Mouse (Mus musculus): ENCODE data around the gene Mindy4b-ps. TPM values are rescaled to one million over a fixed set of nuclear protein-coding genes. Genes with fewer than 3 reads are reported as not detected.

Mindy4b-ps gene
- polyA plus RNA-seq, 1 experiment, result not detected

GRCm38 (mm10) chr3:58828366-58829153, 6.4 kb upstream of the Mindy4b-ps start:
- no peak for TF ChIP-seq CTCF (IDR thresholded peaks at IDR 0.05; ENCODE audit: control insufficient read depth, insufficient read depth, low read length)
- no peak for TF ChIP-seq POLR2A (IDR thresholded peaks at IDR 0.05; ENCODE audit: borderline replicate concordance, control insufficient read depth, low read depth, low read length)
- Histone ChIP-seq H3K4me1 (ENCODE audit: control insufficient read depth, insufficient read depth, low read length) (no peaks in the 10 kb centered on the region), H3K27ac (ENCODE audit: control insufficient read depth, insufficient read depth, low read depth, low read length, poor library complexity) (no peak overlapping the region), H3K4me3 (replicated peaks; ENCODE audit: control insufficient read depth, low read depth, low read length) (no peak overlapping the region)
- 78% methylated on average over 14 of the region's 14 CpGs for WGBS

- no peak overlapping the region for H3K27ac ChIP-seq (ENCODE audit: control insufficient read depth, insufficient read depth, low read depth, low read length, poor library complexity)
- H3K4me3 ChIP-seq (replicated peaks; ENCODE audit: control insufficient read depth, low read depth, low read length), result no peak overlapping the region
- 69% methylated on average over 4 of the region's 4 CpGs for WGBS
- H3K4me1 ChIP-seq (ENCODE audit: control insufficient read depth, insufficient read depth, low read length), result no peaks in the 10 kb centered on the region
- TF ChIP-seq POLR2A (IDR thresholded peaks at IDR 0.05; ENCODE audit: borderline replicate concordance, control insufficient read depth, low read depth, low read length) (no peak), CTCF (IDR thresholded peaks at IDR 0.05; ENCODE audit: control insufficient read depth, insufficient read depth, low read length) (no peak)
Observed at GRCm38 (mm10) chr3:58826266-58826665, 4.2 kb upstream of the Mindy4b-ps start.

GRCm38 (mm10) chr3:58817337-58817736, 4.8 kb downstream of the Mindy4b-ps start:
- H3K4me3 ChIP-seq (replicated peaks; ENCODE audit: control insufficient read depth, low read depth, low read length), result no peak overlapping the region
- TF ChIP-seq POLR2A (IDR thresholded peaks at IDR 0.05; ENCODE audit: borderline replicate concordance, control insufficient read depth, low read depth, low read length) (no peak), CTCF (IDR thresholded peaks at IDR 0.05; ENCODE audit: control insufficient read depth, insufficient read depth, low read length) (no peak)

GRCm38 (mm10) chr3:58814191-58814590, 7.9 kb downstream of the Mindy4b-ps start:
- TF ChIP-seq CTCF (IDR thresholded peaks at IDR 0.05; ENCODE audit: control insufficient read depth, insufficient read depth, low read length) (no peak), POLR2A (IDR thresholded peaks at IDR 0.05; ENCODE audit: borderline replicate concordance, control insufficient read depth, low read depth, low read length) (no peak)
- WGBS, result 86% methylated on average over 3 of the region's 3 CpGs
- H3K4me1 ChIP-seq (ENCODE audit: control insufficient read depth, insufficient read depth, low read length), result no peaks in the 10 kb centered on the region
- no peak overlapping the region for H3K27ac ChIP-seq (ENCODE audit: control insufficient read depth, insufficient read depth, low read depth, low read length, poor library complexity)
- H3K4me3 ChIP-seq (replicated peaks; ENCODE audit: control insufficient read depth, low read depth, low read length), result no peak overlapping the region

More at GRCm38 (mm10) chr3:58817337-58817736, 4.8 kb downstream of the Mindy4b-ps start:
- no peak overlapping the region for H3K27ac ChIP-seq (ENCODE audit: control insufficient read depth, insufficient read depth, low read depth, low read length, poor library complexity)
- 69% methylated on average over 6 of the region's 6 CpGs for WGBS
- H3K4me1 ChIP-seq (ENCODE audit: control insufficient read depth, insufficient read depth, low read length), result no peaks in the 10 kb centered on the region

- H3K4me3 ChIP-seq (replicated peaks; ENCODE audit: control insufficient read depth, low read depth, low read length), result no peak overlapping the region
- TF ChIP-seq POLR2A (IDR thresholded peaks at IDR 0.05; ENCODE audit: borderline replicate concordance, control insufficient read depth, low read depth, low read length) (no peak), CTCF (IDR thresholded peaks at IDR 0.05; ENCODE audit: control insufficient read depth, insufficient read depth, low read length) (no peak)
- 47% methylated on average over 11 of the region's 11 CpGs for WGBS
Observed at GRCm38 (mm10) chr3:58810353-58810752, 11.8 kb downstream of the Mindy4b-ps start.

GRCm38 (mm10) chr3:58809111-58809915, 12.8 kb downstream of the Mindy4b-ps start:
- TF ChIP-seq CTCF (IDR thresholded peaks at IDR 0.05; ENCODE audit: control insufficient read depth, insufficient read depth, low read length) (no peak), POLR2A (IDR thresholded peaks at IDR 0.05; ENCODE audit: borderline replicate concordance, control insufficient read depth, low read depth, low read length) (no peak)
- Histone ChIP-seq H3K27ac (ENCODE audit: control insufficient read depth, insufficient read depth, low read depth, low read length, poor library complexity) (no peak overlapping the region), H3K4me3 (replicated peaks; ENCODE audit: control insufficient read depth, low read depth, low read length) (no peak overlapping the region), H3K4me1 (ENCODE audit: control insufficient read depth, insufficient read depth, low read length) (no peaks in the 10 kb centered on the region)
- WGBS, result 81% methylated on average over 12 of the region's 12 CpGs

More at GRCm38 (mm10) chr3:58810353-58810752, 11.8 kb downstream of the Mindy4b-ps start:
- no peak overlapping the region for H3K27ac ChIP-seq (ENCODE audit: control insufficient read depth, insufficient read depth, low read depth, low read length, poor library complexity)
- H3K4me1 ChIP-seq (ENCODE audit: control insufficient read depth, insufficient read depth, low read length), result no peaks in the 10 kb centered on the region

GRCm38 (mm10) chr3:58808636-58809035, 13.5 kb downstream of the Mindy4b-ps start:
- 87% methylated on average over 5 of the region's 5 CpGs for WGBS
- no peaks in the 10 kb centered on the region for H3K4me1 ChIP-seq (ENCODE audit: control insufficient read depth, insufficient read depth, low read length)
- TF ChIP-seq CTCF (IDR thresholded peaks at IDR 0.05; ENCODE audit: control insufficient read depth, insufficient read depth, low read length), result no peak
- no peak for TF ChIP-seq POLR2A (IDR thresholded peaks at IDR 0.05; ENCODE audit: borderline replicate concordance, control insufficient read depth, low read depth, low read length)
- H3K4me3 ChIP-seq (replicated peaks; ENCODE audit: control insufficient read depth, low read depth, low read length), result no peak overlapping the region
- H3K27ac ChIP-seq (ENCODE audit: control insufficient read depth, insufficient read depth, low read depth, low read length, poor library complexity), result no peak overlapping the region

- no peak for TF ChIP-seq POLR2A (IDR thresholded peaks at IDR 0.05; ENCODE audit: borderline replicate concordance, control insufficient read depth, low read depth, low read length)
- no peak for TF ChIP-seq CTCF (IDR thresholded peaks at IDR 0.05; ENCODE audit: control insufficient read depth, insufficient read depth, low read length)
- WGBS, result 83% methylated on average over 6 of the region's 6 CpGs
- no peak overlapping the region for H3K27ac ChIP-seq (ENCODE audit: control insufficient read depth, insufficient read depth, low read depth, low read length, poor library complexity)
- H3K4me1 ChIP-seq (ENCODE audit: control insufficient read depth, insufficient read depth, low read length), result no peaks in the 10 kb centered on the region
- H3K4me3 ChIP-seq (replicated peaks; ENCODE audit: control insufficient read depth, low read depth, low read length), result no peak overlapping the region
Observed at GRCm38 (mm10) chr3:58804745-58805144, 17.4 kb downstream of the Mindy4b-ps start.

All from bone marrow, adult 2 months (tissue).